Mouse (Mus musculus) heart, embryonic 11.5 days (tissue): ENCODE results near the gene Fbxo2. TPM values are rescaled to one million over a fixed set of nuclear protein-coding genes. Genes with fewer than 3 reads are reported as not detected.

Source experiments
- ATAC-seq: fragments of 200-750 bp; cut with Nextera tagmentation; replicated peaks from 2 replicates; pipeline ENCODE4 v1.8.0; 2017; ENCODE audit warnings: moderate library complexity; ENCODE audit not compliant: insufficient number of reproducible peaks, low FRiP score, low TSS enrichment
- H3K27ac ChIP-seq: fragments of 300-500 bp; sonication (generic); 2 replicates; pipeline ENCODE4 v1.5.1; 2014; ENCODE audit warnings: mild to moderate bottlenecking, low read depth, low read length
- H3K27me3 ChIP-seq: fragments of 300-500 bp; sonication (generic); 2 replicates; pipeline ENCODE4 v1.6.1; 2014; ENCODE audit warnings: mild to moderate bottlenecking, low read length, mixed read lengths; ENCODE audit not compliant: control insufficient read depth, insufficient read depth
- H3K36me3 ChIP-seq: fragments of 300-500 bp; sonication (generic); 2 replicates; pipeline ENCODE4 v1.6.1; 2014; ENCODE audit warnings: mild to moderate bottlenecking, low read length, moderate library complexity, mixed read lengths; ENCODE audit not compliant: control insufficient read depth, insufficient read depth
- H3K4me1 ChIP-seq: fragments of 300-500 bp; sonication (generic); 2 replicates; pipeline ENCODE4 v1.6.1; 2014; ENCODE audit warnings: low read length; ENCODE audit not compliant: control insufficient read depth, insufficient read depth
- H3K4me2 ChIP-seq: fragments of 300-500 bp; sonication (generic); 2 replicates; pipeline ENCODE4 v1.6.1; 2014; ENCODE audit warnings: mild to moderate bottlenecking, moderate library complexity
- H3K4me3 ChIP-seq: fragments of 300-500 bp; sonication (generic); 2 replicates; pipeline ENCODE4 v1.5.1; 2014; ENCODE audit warnings: low read depth, low read length
- H3K9ac ChIP-seq: fragments of 300-500 bp; sonication (generic); 2 replicates; pipeline ENCODE4 v1.6.1; 2014; ENCODE audit warnings: mild to moderate bottlenecking, low read depth, low read length, moderate library complexity
- H3K9me3 ChIP-seq: fragments of 300-500 bp; sonication (generic); replicated peaks from 2 replicates; pipeline ENCODE4 v1.6.1; 2016; ENCODE audit warnings: low read length; ENCODE audit not compliant: control insufficient read depth
- WGBS: fragments of 180-500 bp; shearing (Covaris S2); extraction: QIAGEN DNeasy Blood & Tissue Kit; methylation state at CpG from one replicate; pipeline ENCODE4 v1.1.7; 2014; ENCODE audit not compliant: insufficient replicate concordance; 5-methylcytosine and 5-hydroxymethylcytosine counted together
- polyA plus RNA-seq: library from polyadenylated mRNA; unstranded; fragments of >200 nt; fragmentation: Nextera tagmentation; extraction: Ambion mirVana; gene quantifications from 2 replicates; pipeline ENCODE4 v1.2.1, GENCODE M21; 2014

The Fbxo2 gene
- polyA plus RNA-seq, 1 experiment from 2014 or later: 0.84 TPM

GRCm38 (mm10) chr4:148134988-148135387 is 25.4 kb upstream of the Fbxo2 start:
- Histone ChIP-seq H3K4me2 (no peak overlapping the region), H3K9ac (no peak overlapping the region), H3K4me3 (no peak overlapping the region), H3K36me3 (no peaks in the 10 kb centered on the region), H3K27me3 (peaks cover 43% of the 10 kb centered on the region), H3K4me1 (peaks cover 4% of the 10 kb centered on the region; the same call in 1 of the 2 replicates), H3K9me3 (no peaks in the 10 kb centered on the region), H3K27ac (no peak overlapping the region)
- ATAC-seq: no peak
- WGBS: 73% methylated on average over 8 of the region's 8 CpGs

- Histone ChIP-seq H3K27me3 (peaks cover 18% of the 10 kb centered on the region), H3K36me3 (no peaks in the 10 kb centered on the region), H3K27ac (no peak overlapping the region), H3K4me1 (no peaks in the 10 kb centered on the region; the same call in none of the 2 replicates), H3K9ac (no peak overlapping the region), H3K4me2 (no peak overlapping the region), H3K4me3 (no peak overlapping the region), H3K9me3 (no peaks in the 10 kb centered on the region)
- WGBS: 68% methylated on average over 8 of the region's 8 CpGs
- ATAC-seq: no peak
Observed at GRCm38 (mm10) chr4:148137503-148137902, 22.9 kb upstream of the Fbxo2 start.

GRCm38 (mm10) chr4:148139767-148140097 is 20.7 kb upstream of the Fbxo2 start:
- Histone ChIP-seq H3K27ac (no peak overlapping the region), H3K4me3 (peak overlapping the region; percentile 82), H3K27me3 (peaks cover 18% of the 10 kb centered on the region), H3K9ac (peak overlapping the region; percentile 79; the same call in 1 of the 2 replicates), H3K4me2 (peak overlapping the region; percentile 87), H3K36me3 (no peaks in the 10 kb centered on the region), H3K4me1 (no peaks in the 10 kb centered on the region; the same call in none of the 2 replicates), H3K9me3 (no peaks in the 10 kb centered on the region)
- WGBS: 1% methylated on average over 12 of the region's 12 CpGs
- no peak for ATAC-seq

GRCm38 (mm10) chr4:148140098-148141011 is 20.1 kb upstream of the Fbxo2 start:
- no peaks in the 10 kb centered on the region for H3K9me3 ChIP-seq
- peak overlapping the region; percentile 82 for H3K27ac ChIP-seq
- H3K4me1 ChIP-seq: no peaks in the 10 kb centered on the region; the same call in none of the 2 replicates
- under 1% methylated on average over 65 of the region's 65 CpGs for WGBS
- H3K36me3 ChIP-seq: peaks cover 3% of the 10 kb centered on the region; the same call in 1 of the 2 replicates
- H3K4me3 ChIP-seq: peak overlapping the region; percentile 82
- peak overlapping the region; percentile 79 for H3K9ac ChIP-seq
- peaks cover 18% of the 10 kb centered on the region for H3K27me3 ChIP-seq
- peak; percentile 95 for ATAC-seq
- peak overlapping the region; percentile 87 for H3K4me2 ChIP-seq

GRCm38 (mm10) chr4:148143721-148144120 is 16.7 kb upstream of the Fbxo2 start:
- Histone ChIP-seq H3K36me3 (peaks cover 9% of the 10 kb centered on the region), H3K4me1 (no peaks in the 10 kb centered on the region; the same call in none of the 2 replicates), H3K9ac (no peak overlapping the region), H3K9me3 (no peaks in the 10 kb centered on the region), H3K27me3 (peaks cover 3% of the 10 kb centered on the region; the same call in 1 of the 2 replicates), H3K4me3 (no peak overlapping the region), H3K27ac (no peak overlapping the region), H3K4me2 (no peak overlapping the region)
- 85% methylated on average over 5 of the region's 5 CpGs for WGBS
- no peak for ATAC-seq

- no peak overlapping the region for H3K9ac ChIP-seq
- WGBS: 91% methylated on average over 2 of the region's 2 CpGs
Observed at GRCm38 (mm10) chr4:148147714-148148113, 12.7 kb upstream of the Fbxo2 start.

GRCm38 (mm10) chr4:148149540-148149939 is 10.9 kb upstream of the Fbxo2 start:
- H3K27me3 ChIP-seq: no peaks in the 10 kb centered on the region
- WGBS: 42% methylated on average over 12 of the region's 12 CpGs
- ATAC-seq: no peak
- peaks cover 11% of the 10 kb centered on the region for H3K36me3 ChIP-seq
- no peak overlapping the region for H3K27ac ChIP-seq
- H3K9ac ChIP-seq: 0 out of 2 replicates have a peak overlapping the region, but pooled peaks have one; percentile 39
- H3K4me1 ChIP-seq: peaks cover 11% of the 10 kb centered on the region
- H3K4me2 ChIP-seq: peak overlapping the region; percentile 95
- H3K4me3 ChIP-seq: peak overlapping the region; percentile 14; the same call in 1 of the 2 replicates
- H3K9me3 ChIP-seq: no peaks in the 10 kb centered on the region

More at GRCm38 (mm10) chr4:148147714-148148113, 12.7 kb upstream of the Fbxo2 start:
- Histone ChIP-seq H3K9me3 (no peaks in the 10 kb centered on the region), H3K4me2 (no peak overlapping the region), H3K27me3 (no peaks in the 10 kb centered on the region), H3K4me1 (peaks cover 11% of the 10 kb centered on the region), H3K27ac (no peak overlapping the region), H3K36me3 (peaks cover 9% of the 10 kb centered on the region), H3K4me3 (no peak overlapping the region)
- no peak for ATAC-seq

GRCm38 (mm10) chr4:148150242-148150641 is 10.2 kb upstream of the Fbxo2 start:
- WGBS: 40% methylated on average over 7 of the region's 7 CpGs
- ATAC-seq: no peak

More at GRCm38 (mm10) chr4:148150242-148150641, 10.2 kb upstream of the Fbxo2 start:
- H3K4me3 ChIP-seq: no peak overlapping the region
- H3K4me1 ChIP-seq: peaks cover 11% of the 10 kb centered on the region
- H3K36me3 ChIP-seq: peaks cover 9% of the 10 kb centered on the region
- no peaks in the 10 kb centered on the region for H3K27me3 ChIP-seq
- no peak overlapping the region for H3K9ac ChIP-seq
- H3K27ac ChIP-seq: no peak overlapping the region
- H3K9me3 ChIP-seq: no peaks in the 10 kb centered on the region
- H3K4me2 ChIP-seq: peak overlapping the region; percentile 95
